Comparison of ENCODE assay signal across 9 mouse cellular contexts in genomic region chr11:106302634-106303033, GRCm38 (mm10). TPM values are rescaled to one million over a fixed set of nuclear protein-coding genes. Genes with fewer than 3 reads are reported as not detected.
DNase-seq lines count a peak whose midpoint lies in the region; ATAC-seq and TF ChIP-seq lines count a peak whose summit lies in the region.
"Had no signal": no experiment of that assay in that cellular context is flagged by ENCODE, and none has a peak within 500 bp of the region (broad histone marks: within the 10 kb centered on the region; RNA-seq: fewer than 3 reads in every experiment).

No protein-coding gene starts in this region.

- no peaks in the 10 kb centered on the region for H3K36me3 ChIP-seq in hindbrain, embryonic 14.5 days (replicated peaks; ENCODE audit: control insufficient read depth, insufficient read depth)
- no peaks in the 10 kb centered on the region for H3K36me3 ChIP-seq in hindbrain, embryonic 12.5 days
- no peaks in the 10 kb centered on the region for H3K36me3 ChIP-seq in kidney, postnatal 0 days (ENCODE audit: insufficient read depth, low read length)
- H3K36me3 ChIP-seq: heart, embryonic 15.5 days had no signal

- no peak overlapping the region for H3K4me3 ChIP-seq in hindbrain, embryonic 14.5 days (replicated peaks; ENCODE audit: low read length)
- no peak overlapping the region for H3K4me3 ChIP-seq in hindbrain, embryonic 12.5 days
- no peak overlapping the region for H3K4me3 ChIP-seq in kidney, postnatal 0 days (replicated peaks; ENCODE audit: low read depth, low read length)
- H3K4me3 ChIP-seq: heart, embryonic 15.5 days had no signal

- H3K9ac ChIP-seq in hindbrain, embryonic 14.5 days = no peak overlapping the region
- no peak overlapping the region for H3K9ac ChIP-seq in hindbrain, embryonic 12.5 days
- H3K9ac ChIP-seq in kidney, postnatal 0 days (ENCODE audit: low read depth, low read length) = no peak overlapping the region
- H3K9ac ChIP-seq: heart, embryonic 15.5 days had no signal

- no peaks in the 10 kb centered on the region for H3K9me3 ChIP-seq in hindbrain, embryonic 14.5 days (ENCODE audit: control insufficient read depth, low read length)
- no peaks in the 10 kb centered on the region for H3K9me3 ChIP-seq in hindbrain, embryonic 12.5 days (replicated peaks)
- H3K9me3 ChIP-seq in kidney, postnatal 0 days (replicated peaks; ENCODE audit: low read length) = no peaks in the 10 kb centered on the region
- H3K9me3 ChIP-seq: heart, embryonic 15.5 days had no signal

- no peaks in the 10 kb centered on the region for H3K4me1 ChIP-seq in hindbrain, embryonic 14.5 days (replicated peaks; ENCODE audit: control insufficient read depth, insufficient read depth, low read length)
- H3K4me1 ChIP-seq in hindbrain, embryonic 12.5 days = no peaks in the 10 kb centered on the region
- no peaks in the 10 kb centered on the region; the same call in 1 of the 2 replicates for H3K4me1 ChIP-seq in kidney, postnatal 0 days (replicated peaks; ENCODE audit: insufficient read depth, low read length)
- H3K4me1 ChIP-seq: heart, embryonic 15.5 days had no signal

- H3K27me3 ChIP-seq in hindbrain, embryonic 14.5 days (ENCODE audit: control insufficient read depth, insufficient read depth, low read length) = no peaks in the 10 kb centered on the region
- H3K27me3 ChIP-seq in hindbrain, embryonic 12.5 days = no peaks in the 10 kb centered on the region
- no peaks in the 10 kb centered on the region for H3K27me3 ChIP-seq in kidney, postnatal 0 days (ENCODE audit: insufficient read depth, low read length)
- H3K27me3 ChIP-seq: heart, embryonic 15.5 days had no signal

- WGBS in hindbrain, embryonic 14.5 days = 41% methylated on average over 2 of the region's 2 CpGs
- 21% methylated on average over 2 of the region's 2 CpGs for WGBS in hindbrain, embryonic 12.5 days
- WGBS in kidney, postnatal 0 days = 3% methylated on average over 2 of the region's 2 CpGs

- peak; percentile 77 for TF ChIP-seq CTCF in kidney, postnatal 0 days (IDR thresholded peaks at IDR 0.05; ENCODE audit: low read depth)

- H3K27ac ChIP-seq in hindbrain, embryonic 14.5 days = no peak overlapping the region
- H3K27ac ChIP-seq in hindbrain, embryonic 12.5 days = no peak overlapping the region
- no peak overlapping the region for H3K27ac ChIP-seq in kidney, postnatal 0 days
- H3K27ac ChIP-seq: heart, embryonic 15.5 days had no signal

- peak; percentile 70 for DNase-seq in hindbrain, embryonic 14.5 days (ENCODE audit: low spot score)
- peak; percentile 89 for DNase-seq in CD4-positive, CD25-positive, alpha-beta regulatory T cell, adult 2 months (ENCODE audit: low read depth, low spot score)
- peak; percentile 89 for DNase-seq in ZHBTc4 (ENCODE audit: low read depth, low spot score)
- DNase-seq in embryo, embryonic 11.5 days (ENCODE audit: low read depth, low spot score) = peak; percentile 49
- DNase-seq in kidney, postnatal 0 days (ENCODE audit: low spot score) = peak; percentile 85
- peak; percentile 84 for DNase-seq in thymus, postnatal 4 days

- no peak overlapping the region for H3K4me2 ChIP-seq in hindbrain, embryonic 14.5 days (replicated peaks)
- H3K4me2 ChIP-seq in hindbrain, embryonic 12.5 days (replicated peaks) = no peak overlapping the region
- no peak overlapping the region for H3K4me2 ChIP-seq in kidney, postnatal 0 days (ENCODE audit: low read length)
- H3K4me2 ChIP-seq: heart, embryonic 15.5 days had no signal

- ATAC-seq in hindbrain, embryonic 14.5 days (ENCODE audit: low FRiP score) = no peak; the same call in 1 of the 2 replicates
- ATAC-seq in hindbrain, embryonic 12.5 days (ENCODE audit: low FRiP score) = no peak
- ATAC-seq in kidney, postnatal 0 days (replicated peaks; ENCODE audit: low FRiP score, low read depth) = peak; percentile 69; the same call in 1 of the 2 replicates
- peak; percentile 96 for ATAC-seq in megakaryocyte progenitor cell, adult 5-6 weeks (replicated peaks; ENCODE audit: poor library complexity)

RNA-seq across cellular contexts. Expression of gene Gh, which starts 1.0 kb away (rescaled TPM):
- not detected in 2 replicates for polyA plus RNA-seq in hindbrain, embryonic 14.5 days (2014; fragmentation: Nextera tagmentation; extraction: Ambion mirVana)
- not detected in 2 replicates for polyA plus RNA-seq in hindbrain, embryonic 12.5 days (2016; fragmentation: Nextera tagmentation; extraction: Ambion mirVana)
- not detected in 2 replicates for polyA plus RNA-seq in kidney, postnatal 0 days (2015; fragmentation: Nextera tagmentation; extraction: Ambion mirVana)
- not detected in 2 replicates for total RNA-seq in megakaryocyte progenitor cell, adult 5-6 weeks (2015)
- not detected in 2 replicates for total RNA-seq in megakaryocyte progenitor cell, adult 5-6 weeks (2017)
- polyA plus RNA-seq: heart, embryonic 15.5 days had no signal

RNA-seq across cellular contexts. Expression of gene Cd79b, which starts 11.9 kb away (rescaled TPM):
- 0.86 and 0.92 TPM in 2 replicates for polyA plus RNA-seq in hindbrain, embryonic 14.5 days (2014; fragmentation: Nextera tagmentation; extraction: Ambion mirVana)
- polyA plus RNA-seq in hindbrain, embryonic 12.5 days (2016; fragmentation: Nextera tagmentation; extraction: Ambion mirVana) = 0.94 and 1.2 TPM in 2 replicates
- 7.7 and 7.8 TPM in 2 replicates for polyA plus RNA-seq in kidney, postnatal 0 days (2015; fragmentation: Nextera tagmentation; extraction: Ambion mirVana)
- 47.2 and 51.9 TPM in 2 replicates for total RNA-seq in megakaryocyte progenitor cell, adult 5-6 weeks (2015)
- 29.6 and 30.9 TPM in 2 replicates for total RNA-seq in megakaryocyte progenitor cell, adult 5-6 weeks (2017)

RNA-seq across cellular contexts. Expression of gene Tcam1, which starts 26.2 kb away (rescaled TPM):
- polyA plus RNA-seq in hindbrain, embryonic 14.5 days (2014; fragmentation: Nextera tagmentation; extraction: Ambion mirVana) = 0.08 and 0.43 TPM in 2 replicates
- polyA plus RNA-seq in hindbrain, embryonic 12.5 days (2016; fragmentation: Nextera tagmentation; extraction: Ambion mirVana) = 0.15 and 0.29 TPM in 2 replicates
- 0.49 and 0.59 TPM in 2 replicates for polyA plus RNA-seq in kidney, postnatal 0 days (2015; fragmentation: Nextera tagmentation; extraction: Ambion mirVana)
- total RNA-seq in megakaryocyte progenitor cell, adult 5-6 weeks (2015) = 2.2 and 2.3 TPM in 2 replicates
- 1.6 and 1.7 TPM in 2 replicates for total RNA-seq in megakaryocyte progenitor cell, adult 5-6 weeks (2017)
- polyA plus RNA-seq: heart, embryonic 15.5 days had no signal

RNA-seq across cellular contexts. Expression of gene Smarcd2, which starts 29.9 kb away (rescaled TPM):
- 12.8 and 16.8 TPM in 2 replicates for polyA plus RNA-seq in hindbrain, embryonic 14.5 days (2014; fragmentation: Nextera tagmentation; extraction: Ambion mirVana)
- polyA plus RNA-seq in hindbrain, embryonic 12.5 days (2016; fragmentation: Nextera tagmentation; extraction: Ambion mirVana) = 35.1 and 35.9 TPM in 2 replicates
- 42.7 and 44.6 TPM in 2 replicates for polyA plus RNA-seq in kidney, postnatal 0 days (2015; fragmentation: Nextera tagmentation; extraction: Ambion mirVana)
- 62.9 and 63.5 TPM in 2 replicates for total RNA-seq in megakaryocyte progenitor cell, adult 5-6 weeks (2015)
- total RNA-seq in megakaryocyte progenitor cell, adult 5-6 weeks (2017) = 216 and 275 TPM in 2 replicates

RNA-seq across cellular contexts. Expression of gene Psmc5, which starts 46.7 kb away (rescaled TPM):
- polyA plus RNA-seq in hindbrain, embryonic 14.5 days (2014; fragmentation: Nextera tagmentation; extraction: Ambion mirVana) = 282 and 287 TPM in 2 replicates
- 314 and 337 TPM in 2 replicates for polyA plus RNA-seq in hindbrain, embryonic 12.5 days (2016; fragmentation: Nextera tagmentation; extraction: Ambion mirVana)
- polyA plus RNA-seq in kidney, postnatal 0 days (2015; fragmentation: Nextera tagmentation; extraction: Ambion mirVana) = 223 and 251 TPM in 2 replicates
- total RNA-seq in megakaryocyte progenitor cell, adult 5-6 weeks (2015) = 52.0 and 54.1 TPM in 2 replicates
- 110 and 120 TPM in 2 replicates for total RNA-seq in megakaryocyte progenitor cell, adult 5-6 weeks (2017)

Comparison
In these comparisons a context has a peak if more than half of its experiments do, and no peak if none do; other contexts are left out.
1. ATAC-seq: peak in kidney, postnatal 0 days (single experiment) and megakaryocyte progenitor cell, adult 5-6 weeks (single experiment); none in hindbrain, embryonic 14.5 days (single experiment) and hindbrain, embryonic 12.5 days (single experiment).
2. Peak in every context shown above with its lines, with median percentiles within 50 percentile points of each other: DNase-seq.